Mouse (Mus musculus): Measurements from ENCODE around the gene Chkb. TPM values are rescaled to one million over a fixed set of nuclear protein-coding genes. Genes with fewer than 3 reads are reported as not detected.

Gene Chkb
- 42.2 and 46.5 TPM in 2 replicates for polyA plus RNA-seq (2014; fragmentation: Nextera tagmentation; extraction: Ambion mirVana)

GRCm38 (mm10) chr15:89429352-89430221 is at the start of gene Chkb, which contains the start of the genes C730034F03Rik and Gm44502:
TSS of gene Chkb (minus strand) at chr15:89429908.
TSS of gene C730034F03Rik (plus strand) at chr15:89429589.
TSS of gene Gm44502 (minus strand) at chr15:89429696.
- peak within 1 kb of the TSS; percentile 78 for H3K9ac ChIP-seq (replicated peaks; ENCODE audit: low read length)
- peak; percentile 94 for ATAC-seq (replicated peaks; ENCODE audit: insufficient number of reproducible peaks, low FRiP score, low TSS enrichment, low read depth)
- H3K36me3 ChIP-seq (replicated peaks; ENCODE audit: control insufficient read depth, insufficient read depth, low read depth, low read length) = 0 out of 2 replicates have a peak, but pooled peaks cover 3% of the 10 kb centered on the region
- H3K9me3 ChIP-seq (replicated peaks; ENCODE audit: control insufficient read depth, low read length) = no peaks in the 10 kb centered on the region
- H3K4me2 ChIP-seq (ENCODE audit: low read depth, low read length) = peak within 1 kb of the TSS; percentile 93
- H3K27ac ChIP-seq (replicated peaks; ENCODE audit: low read depth, low read length) = peak within 1 kb of the TSS; percentile 79
- DNase-seq (ENCODE audit: low spot score) = peak; percentile 94
- H3K27me3 ChIP-seq (ENCODE audit: control insufficient read depth, insufficient read depth, low read length) = no peaks in the 10 kb centered on the region
- WGBS = under 1% methylated on average over 67 of the region's 70 CpGs
- peak within 1 kb of the TSS; percentile 75 for H3K4me3 ChIP-seq (ENCODE audit: low read depth, low read length)
- no peaks in the 10 kb centered on the region for H3K4me1 ChIP-seq (ENCODE audit: control insufficient read depth, insufficient read depth, low read length)

- no peak overlapping the region for H3K27ac ChIP-seq (replicated peaks; ENCODE audit: low read depth, low read length)
- WGBS = 86% methylated on average over 3 of the region's 3 CpGs
- no peak overlapping the region for H3K4me3 ChIP-seq (ENCODE audit: low read depth, low read length)
- no peaks in the 10 kb centered on the region for H3K27me3 ChIP-seq (ENCODE audit: control insufficient read depth, insufficient read depth, low read length)
- H3K36me3 ChIP-seq (replicated peaks; ENCODE audit: control insufficient read depth, insufficient read depth, low read depth, low read length) = no peaks in the 10 kb centered on the region
- H3K9ac ChIP-seq (replicated peaks; ENCODE audit: low read length) = no peak overlapping the region
- H3K4me2 ChIP-seq (ENCODE audit: low read depth, low read length) = no peak overlapping the region
- no peaks in the 10 kb centered on the region for H3K4me1 ChIP-seq (ENCODE audit: control insufficient read depth, insufficient read depth, low read length)
- H3K9me3 ChIP-seq (replicated peaks; ENCODE audit: control insufficient read depth, low read length) = no peaks in the 10 kb centered on the region
- ATAC-seq (replicated peaks; ENCODE audit: insufficient number of reproducible peaks, low FRiP score, low TSS enrichment, low read depth) (no peak), DNase-seq (ENCODE audit: low spot score) (no peak)
Observed at GRCm38 (mm10) chr15:89478622-89479021, 48.9 kb upstream of the Chkb start.

GRCm38 (mm10) chr15:89477806-89478205 is 48.1 kb upstream of the Chkb start:
- Histone ChIP-seq H3K4me2 (ENCODE audit: low read depth, low read length) (no peak overlapping the region), H3K27me3 (ENCODE audit: control insufficient read depth, insufficient read depth, low read length) (no peaks in the 10 kb centered on the region), H3K4me3 (ENCODE audit: low read depth, low read length) (no peak overlapping the region), H3K9me3 (replicated peaks; ENCODE audit: control insufficient read depth, low read length) (no peaks in the 10 kb centered on the region), H3K4me1 (ENCODE audit: control insufficient read depth, insufficient read depth, low read length) (no peaks in the 10 kb centered on the region), H3K36me3 (replicated peaks; ENCODE audit: control insufficient read depth, insufficient read depth, low read depth, low read length) (no peaks in the 10 kb centered on the region), H3K27ac (replicated peaks; ENCODE audit: low read depth, low read length) (no peak overlapping the region), H3K9ac (replicated peaks; ENCODE audit: low read length) (no peak overlapping the region)
- 46% methylated on average over 8 of the region's 8 CpGs for WGBS
- ATAC-seq (replicated peaks; ENCODE audit: insufficient number of reproducible peaks, low FRiP score, low TSS enrichment, low read depth) (no peak), DNase-seq (ENCODE audit: low spot score) (no peak)

- DNase-seq (ENCODE audit: low spot score) (no peak), ATAC-seq (replicated peaks; ENCODE audit: insufficient number of reproducible peaks, low FRiP score, low TSS enrichment, low read depth) (no peak)
- H3K27me3 ChIP-seq (ENCODE audit: control insufficient read depth, insufficient read depth, low read length) = no peaks in the 10 kb centered on the region
- 0 out of 2 replicates have a peak within 1 kb of the TSS, but pooled peaks have one; percentile 36 for H3K27ac ChIP-seq (replicated peaks; ENCODE audit: low read depth, low read length)
- 32% methylated on average over 9 of the region's 9 CpGs for WGBS
- H3K4me3 ChIP-seq (ENCODE audit: low read depth, low read length) = peak within 1 kb of the TSS; percentile 57
- H3K4me2 ChIP-seq (ENCODE audit: low read depth, low read length) = peak within 1 kb of the TSS; percentile 65
- H3K9ac ChIP-seq (replicated peaks; ENCODE audit: low read length) = peak within 1 kb of the TSS; percentile 56
- H3K9me3 ChIP-seq (replicated peaks; ENCODE audit: control insufficient read depth, low read length) = no peaks in the 10 kb centered on the region
- H3K4me1 ChIP-seq (ENCODE audit: control insufficient read depth, insufficient read depth, low read length) = no peaks in the 10 kb centered on the region
- H3K36me3 ChIP-seq (replicated peaks; ENCODE audit: control insufficient read depth, insufficient read depth, low read depth, low read length) = no peaks in the 10 kb centered on the region
Observed at GRCm38 (mm10) chr15:89477091-89477491, 47.4 kb upstream of the Chkb start, which contains the start of gene Arsa. TSS of gene Arsa (minus strand) at chr15:89477425.

GRCm38 (mm10) chr15:89476475-89476815 is 46.7 kb upstream of the Chkb start:
- Histone ChIP-seq H3K9me3 (replicated peaks; ENCODE audit: control insufficient read depth, low read length) (no peaks in the 10 kb centered on the region), H3K4me1 (ENCODE audit: control insufficient read depth, insufficient read depth, low read length) (no peaks in the 10 kb centered on the region), H3K27me3 (ENCODE audit: control insufficient read depth, insufficient read depth, low read length) (no peaks in the 10 kb centered on the region), H3K9ac (replicated peaks; ENCODE audit: low read length) (peak overlapping the region; percentile 56), H3K4me2 (ENCODE audit: low read depth, low read length) (peak overlapping the region; percentile 65), H3K27ac (replicated peaks; ENCODE audit: low read depth, low read length) (0 out of 2 replicates have a peak overlapping the region, but pooled peaks have one; percentile 36), H3K36me3 (replicated peaks; ENCODE audit: control insufficient read depth, insufficient read depth, low read depth, low read length) (no peaks in the 10 kb centered on the region), H3K4me3 (ENCODE audit: low read depth, low read length) (peak overlapping the region; percentile 57)
- no peak for ATAC-seq (replicated peaks; ENCODE audit: insufficient number of reproducible peaks, low FRiP score, low TSS enrichment, low read depth)
- DNase-seq (ENCODE audit: low spot score) = no peak
- 12% methylated on average over 5 of the region's 5 CpGs for WGBS

GRCm38 (mm10) chr15:89475611-89476474 is 46.1 kb upstream of the Chkb start:
- 0 out of 2 replicates have a peak overlapping the region, but pooled peaks have one; percentile 36 for H3K27ac ChIP-seq (replicated peaks; ENCODE audit: low read depth, low read length)
- H3K9ac ChIP-seq (replicated peaks; ENCODE audit: low read length) = peak overlapping the region; percentile 56

GRCm38 (mm10) chr15:89475293-89475600 is 45.5 kb upstream of the Chkb start:
- no peak for DNase-seq (ENCODE audit: low spot score)
- H3K9me3 ChIP-seq (replicated peaks; ENCODE audit: control insufficient read depth, low read length) = no peaks in the 10 kb centered on the region
- no peaks in the 10 kb centered on the region for H3K36me3 ChIP-seq (replicated peaks; ENCODE audit: control insufficient read depth, insufficient read depth, low read depth, low read length)
- H3K4me2 ChIP-seq (ENCODE audit: low read depth, low read length) = no peak overlapping the region; the same call in 1 of the 2 replicates
- H3K27ac ChIP-seq (replicated peaks; ENCODE audit: low read depth, low read length) = no peak overlapping the region
- H3K4me1 ChIP-seq (ENCODE audit: control insufficient read depth, insufficient read depth, low read length) = no peaks in the 10 kb centered on the region
- no peak overlapping the region for H3K9ac ChIP-seq (replicated peaks; ENCODE audit: low read length)
- no peak overlapping the region; the same call in 1 of the 2 replicates for H3K4me3 ChIP-seq (ENCODE audit: low read depth, low read length)
- H3K27me3 ChIP-seq (ENCODE audit: control insufficient read depth, insufficient read depth, low read length) = no peaks in the 10 kb centered on the region
- 80% methylated on average over 7 of the region's 7 CpGs for WGBS
- ATAC-seq (replicated peaks; ENCODE audit: insufficient number of reproducible peaks, low FRiP score, low TSS enrichment, low read depth) = no peak

More at GRCm38 (mm10) chr15:89475611-89476474, 46.1 kb upstream of the Chkb start:
- peak; percentile 96 for ATAC-seq (replicated peaks; ENCODE audit: insufficient number of reproducible peaks, low FRiP score, low TSS enrichment, low read depth)
- H3K4me2 ChIP-seq (ENCODE audit: low read depth, low read length) = peak overlapping the region; percentile 65
- H3K4me3 ChIP-seq (ENCODE audit: low read depth, low read length) = peak overlapping the region; percentile 57
- peak; percentile 93 for DNase-seq (ENCODE audit: low spot score)
- no peaks in the 10 kb centered on the region for H3K36me3 ChIP-seq (replicated peaks; ENCODE audit: control insufficient read depth, insufficient read depth, low read depth, low read length)
- H3K4me1 ChIP-seq (ENCODE audit: control insufficient read depth, insufficient read depth, low read length) = no peaks in the 10 kb centered on the region
- H3K27me3 ChIP-seq (ENCODE audit: control insufficient read depth, insufficient read depth, low read length) = no peaks in the 10 kb centered on the region
- 9% methylated on average over 44 of the region's 44 CpGs for WGBS
- H3K9me3 ChIP-seq (replicated peaks; ENCODE audit: control insufficient read depth, low read length) = no peaks in the 10 kb centered on the region
